Mouse (Mus musculus) bone marrow, adult 2 months (tissue): ENCODE data around the gene Zfp513. TPM values are rescaled to one million over a fixed set of nuclear protein-coding genes. Genes with fewer than 3 reads are reported as not detected.

Source experiments
- H3K27ac ChIP-seq: fragments of 200-500 bp; 2 replicates; pipeline ENCODE4 v1.5.1; 2012; ENCODE audit warnings: low read depth, mild to moderate bottlenecking, control low read depth, inconsistent platforms, low read length; ENCODE audit not compliant: control insufficient read depth, poor library complexity, insufficient read depth
- H3K4me1 ChIP-seq: fragments of 200-500 bp; 2 replicates; pipeline ENCODE4 v1.6.1; 2011; ENCODE audit warnings: low read length; ENCODE audit not compliant: control insufficient read depth, insufficient read depth
- H3K4me3 ChIP-seq: fragments of 200-500 bp; replicated peaks from 2 replicates; pipeline ENCODE3; 2011; ENCODE audit warnings: mild to moderate bottlenecking, low read depth, low read length, control low read depth; ENCODE audit not compliant: control insufficient read depth
- CTCF ChIP-seq: fragments of 200-500 bp; IDR thresholded peaks from 2 replicates; pipeline ENCODE4 v1.5.1; 2011; ENCODE audit warnings: low read length, control low read depth; ENCODE audit not compliant: control insufficient read depth, insufficient read depth
- POLR2A ChIP-seq: fragments of 200-500 bp; IDR thresholded peaks from 2 replicates; pipeline ENCODE4 v1.6.1; 2011; ENCODE audit warnings: low read depth, mild to moderate bottlenecking, control low read depth, low read length, borderline replicate concordance; ENCODE audit not compliant: control insufficient read depth
- WGBS: fragments of 180-500 bp; shearing (Covaris S2); methylation state at CpG from one replicate; pipeline ENCODE4 v1.1.7; 2018; 5-methylcytosine and 5-hydroxymethylcytosine counted together
- polyA plus RNA-seq: library from polyadenylated mRNA; stranded (reverse); fragments of >200 nt; gene quantifications from 2 replicates; pipeline ENCODE4 v1.2.4, GENCODE M21; 2011; ENCODE audit warnings: low replicate concordance; ENCODE audit not compliant: missing spikeins, insufficient read depth, insufficient read length

Gene Zfp513
- polyA plus RNA-seq, 1 experiment, result 54.0 TPM

DNA sequence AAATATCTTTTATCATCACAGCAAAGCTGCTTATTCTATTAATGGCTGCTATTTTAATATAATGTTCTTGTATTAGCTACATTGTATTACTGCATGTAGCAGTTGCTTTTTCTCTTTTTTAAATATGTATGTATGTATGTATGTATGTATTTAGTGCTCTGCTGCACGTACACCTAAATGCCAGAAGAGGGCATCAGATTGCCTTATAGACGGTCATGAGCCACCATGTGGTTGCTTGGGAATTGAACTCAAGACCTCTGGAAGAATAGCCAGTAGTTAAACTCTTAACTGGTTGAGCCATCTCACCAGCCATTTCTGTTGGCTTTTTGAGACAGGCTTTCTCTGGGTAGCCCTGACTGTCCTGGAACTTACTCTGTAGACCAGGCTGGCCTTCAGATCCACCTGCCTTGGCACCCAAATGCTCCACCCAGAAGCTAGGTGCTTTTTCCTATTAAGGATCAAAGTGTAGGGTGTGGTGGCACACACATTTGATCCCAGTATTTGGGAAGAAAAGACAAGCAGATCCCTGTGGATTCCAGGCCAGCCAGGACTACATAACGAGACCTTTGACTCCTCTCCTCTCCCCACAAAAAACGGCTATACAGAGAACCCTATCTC, 13.8 kb downstream of the Zfp513 start:
- TF ChIP-seq CTCF (0 out of 2 replicates have a peak, but pooled peaks have one; percentile 13), POLR2A (no peak)
- H3K4me1 ChIP-seq, result no peaks in the 10 kb centered on the region; the same call in 1 of the 2 replicates
- H3K4me3 ChIP-seq, result no peak overlapping the region
- no peak overlapping the region for H3K27ac ChIP-seq
- WGBS, result 71% methylated on average over 4 of the region's 4 CpGs

DNA sequence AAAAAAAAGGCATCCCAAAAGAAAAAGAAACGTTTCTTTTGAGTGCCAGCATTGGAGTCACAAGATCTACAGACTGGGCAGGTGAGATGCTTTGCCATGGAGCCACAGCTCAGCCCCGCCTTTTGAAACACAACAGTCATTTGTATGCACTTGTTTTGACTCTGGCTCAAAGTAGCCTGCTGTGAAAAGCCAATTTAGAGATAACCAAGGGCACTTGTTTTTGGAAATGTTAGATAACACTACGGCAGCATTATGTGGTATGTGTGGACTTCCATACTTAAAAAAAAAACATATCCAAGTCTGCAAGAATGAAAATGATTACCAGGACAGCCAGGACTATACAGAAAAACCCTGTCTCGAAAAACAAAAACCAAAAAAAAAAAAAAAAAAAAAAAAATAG, 18.4 kb downstream of the Zfp513 start:
- 44% methylated on average over 4 of the region's 4 CpGs for WGBS
- Histone ChIP-seq H3K27ac (no peak overlapping the region), H3K4me3 (no peak overlapping the region), H3K4me1 (no peaks in the 10 kb centered on the region)
- TF ChIP-seq CTCF, result no peak
- TF ChIP-seq POLR2A, result no peak

DNA sequence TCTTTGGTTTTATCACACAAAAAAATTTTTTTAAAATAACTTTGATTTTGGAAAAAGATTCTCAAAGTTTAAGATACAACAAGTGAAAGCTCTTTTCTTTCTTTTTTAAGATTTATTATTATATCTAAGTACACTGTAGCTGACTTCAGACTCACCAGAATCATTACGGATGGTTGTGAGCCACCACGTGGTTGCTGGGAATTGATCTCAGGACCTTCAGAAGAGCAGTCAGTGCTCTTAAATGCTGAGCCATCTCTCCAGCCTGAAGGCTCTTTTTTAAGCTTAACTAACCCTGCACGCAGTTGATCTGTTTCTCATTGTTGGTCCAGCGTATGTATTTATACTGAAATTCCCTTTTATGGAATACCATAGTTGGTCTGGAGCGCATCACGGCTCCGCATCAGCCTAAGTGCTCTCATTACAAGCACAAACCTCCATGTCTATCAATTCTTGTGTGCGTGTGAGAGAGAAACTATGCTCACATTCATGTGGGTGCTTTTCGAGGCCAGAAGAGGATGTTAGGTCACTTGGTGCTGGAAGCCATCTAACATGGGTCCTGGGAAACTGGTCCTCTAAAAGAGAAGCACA, 20.8 kb downstream of the Zfp513 start:
- 90% methylated on average over 9 of the region's 9 CpGs for WGBS
- no peak overlapping the region for H3K27ac ChIP-seq
- H3K4me3 ChIP-seq, result no peak overlapping the region
- TF ChIP-seq POLR2A, result no peak
- TF ChIP-seq CTCF, result no peak
- H3K4me1 ChIP-seq, result no peaks in the 10 kb centered on the region

DNA sequence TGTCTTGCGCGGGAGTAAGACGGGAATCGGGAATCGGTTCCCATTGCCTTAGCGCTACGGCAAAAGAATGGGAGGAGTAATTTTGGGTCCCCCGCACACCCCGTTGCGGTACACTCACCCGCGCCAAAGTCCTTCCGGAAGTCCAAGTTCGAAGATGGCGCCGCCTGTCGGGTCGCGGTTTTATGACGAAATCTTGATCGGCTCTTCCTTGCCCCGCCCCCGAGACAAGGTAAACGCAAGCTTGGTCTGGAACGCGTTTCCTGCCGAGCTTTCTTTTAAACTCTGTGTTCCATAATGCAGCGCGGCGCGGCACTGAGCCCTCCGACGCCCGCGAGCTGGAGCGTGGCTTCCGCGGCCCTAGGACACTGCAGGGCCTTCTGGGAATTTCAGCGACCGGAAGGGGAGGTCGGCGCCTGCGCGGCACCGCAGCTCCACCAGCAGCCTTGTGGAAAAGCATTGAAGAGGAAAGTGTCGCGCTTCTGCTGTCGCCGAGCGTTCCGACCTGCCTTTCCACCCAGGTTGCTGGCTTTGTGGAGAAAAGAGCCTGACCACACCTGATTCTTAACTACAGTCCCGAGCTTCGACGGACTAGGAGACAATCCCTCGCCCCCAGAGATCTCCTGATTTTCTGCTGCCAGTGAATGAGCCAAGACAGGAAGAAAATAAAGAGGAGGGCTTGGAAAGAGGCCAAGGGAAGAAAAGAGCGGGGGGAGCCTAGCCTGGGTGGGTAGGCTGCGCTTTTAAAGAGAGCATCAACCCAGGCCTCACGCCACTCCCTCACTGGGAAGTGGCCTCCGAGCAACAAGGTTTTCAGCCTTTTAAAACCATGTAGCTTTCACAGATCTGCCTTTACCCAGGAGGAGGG, 22.1 kb downstream of the Zfp513 start, which contains the start of the genes Gm29609 and Gtf3c2:
Gene Gm29609 (minus strand): TSS at position 146 of the 865 bp plus-strand sequence.
Gene Gtf3c2 (minus strand): TSS at position 379 of the 865 bp plus-strand sequence.
- under 1% methylated on average over 59 of the region's 59 CpGs for WGBS
- TF ChIP-seq POLR2A, result peak; percentile 82; the same call in 1 of the 2 replicates
- TF ChIP-seq CTCF, result no peak
- Histone ChIP-seq H3K27ac (peak within 1 kb of the TSS; percentile 92), H3K4me3 (peak within 1 kb of the TSS; percentile 95), H3K4me1 (no peaks in the 10 kb centered on the region)

DNA sequence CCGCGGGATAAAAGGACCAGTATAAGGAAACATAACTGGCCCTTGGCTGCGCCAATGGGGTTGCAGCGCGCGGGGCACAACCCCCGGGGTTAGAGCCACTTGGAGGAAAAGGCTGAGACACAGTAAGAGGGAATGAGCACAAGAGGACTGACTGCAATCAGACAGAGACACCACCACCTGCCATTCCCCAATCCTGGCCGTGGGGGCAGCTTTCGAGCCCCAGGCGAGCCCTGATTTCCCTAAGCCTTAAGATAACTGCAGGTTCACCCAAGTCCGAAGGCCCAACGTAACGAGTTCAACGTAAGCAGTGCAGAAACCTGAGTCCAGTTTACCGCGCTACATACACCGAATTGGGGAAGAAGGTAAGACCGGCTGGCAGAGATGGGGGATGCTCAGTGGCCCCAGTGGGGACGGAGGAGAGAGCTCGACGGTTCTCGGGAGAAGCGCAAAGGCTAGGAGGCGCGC, 22.8 kb downstream of the Zfp513 start:
- WGBS, result under 1% methylated on average over 25 of the region's 25 CpGs
- Histone ChIP-seq H3K4me1 (no peaks in the 10 kb centered on the region), H3K27ac (peak overlapping the region; percentile 92), H3K4me3 (peak overlapping the region; percentile 95)
- no peak for TF ChIP-seq CTCF
- TF ChIP-seq POLR2A, result peak; percentile 11; the same call in 1 of the 2 replicates

DNA sequence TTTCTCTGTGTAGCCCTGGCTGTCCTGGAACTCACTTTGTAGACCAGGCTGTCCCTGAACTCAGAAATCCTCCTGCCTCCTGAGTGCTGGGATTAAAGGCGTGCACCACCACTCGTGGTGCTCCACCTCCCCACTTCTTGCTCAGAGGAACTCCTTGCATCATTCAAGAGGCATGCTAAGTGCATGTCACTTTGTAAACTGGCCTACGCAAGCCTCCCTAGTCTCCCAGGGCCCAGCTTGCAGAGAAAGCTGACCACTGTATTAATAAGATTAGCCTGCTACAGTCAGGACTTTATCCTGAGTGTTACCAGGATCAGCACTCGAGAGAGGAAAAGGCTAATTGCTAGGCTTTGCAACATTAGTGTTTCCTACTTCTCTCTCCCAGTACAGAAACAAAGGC, 33.5 kb downstream of the Zfp513 start:
- Histone ChIP-seq H3K4me1 (no peaks in the 10 kb centered on the region), H3K4me3 (no peak overlapping the region), H3K27ac (no peak overlapping the region)
- WGBS, result 87% methylated on average over 4 of the region's 4 CpGs
- no peak for TF ChIP-seq POLR2A
- TF ChIP-seq CTCF, result no peak

DNA sequence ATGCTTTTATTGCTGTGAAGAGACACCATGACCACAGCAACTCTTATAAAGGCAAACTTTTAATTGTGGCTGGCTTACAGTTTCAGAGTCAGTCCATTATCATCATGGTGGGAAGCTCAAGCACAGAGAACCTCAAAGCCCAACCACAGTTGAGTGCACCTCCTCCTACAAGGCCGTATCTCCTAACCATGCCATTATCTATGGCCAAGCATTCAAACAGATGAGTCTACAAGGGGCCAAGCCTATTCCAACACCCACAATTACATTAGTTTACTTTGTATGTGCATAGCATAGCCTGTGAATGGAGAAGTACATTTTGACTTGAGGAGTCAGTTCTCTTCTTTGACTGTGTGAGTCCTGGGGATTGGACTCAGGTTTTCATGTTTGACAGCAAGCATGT, 37.2 kb downstream of the Zfp513 start:
- H3K4me1 ChIP-seq, result no peaks in the 10 kb centered on the region; the same call in 1 of the 2 replicates
- no peak overlapping the region for H3K4me3 ChIP-seq
- H3K27ac ChIP-seq, result no peak overlapping the region
- 73% methylated on average over 1 of the region's 1 CpGs for WGBS
- TF ChIP-seq CTCF, result no peak
- TF ChIP-seq POLR2A, result no peak

DNA sequence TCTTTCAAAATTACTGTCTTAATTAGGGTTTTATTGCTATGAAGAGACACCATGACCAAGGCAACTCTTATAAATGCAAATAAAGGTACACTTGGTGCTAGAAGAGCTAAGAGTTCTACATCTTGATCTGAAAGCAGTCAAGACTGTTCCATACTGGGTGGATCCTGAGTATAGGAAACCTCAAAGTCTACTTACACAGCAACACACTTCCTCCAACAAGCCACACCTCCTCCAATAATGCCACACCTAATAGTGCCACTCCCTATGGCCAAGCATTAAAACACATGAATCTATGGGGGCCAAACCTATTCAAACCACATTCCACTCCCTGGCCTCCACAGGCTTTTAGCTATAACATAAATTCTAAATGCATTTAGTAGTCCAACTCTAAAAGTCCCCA, 39.6 kb downstream of the Zfp513 start:
- TF ChIP-seq POLR2A (no peak), CTCF (no peak)
- H3K4me1 ChIP-seq, result no peaks in the 10 kb centered on the region; the same call in 1 of the 2 replicates
- H3K4me3 ChIP-seq, result no peak overlapping the region
- no peak overlapping the region for H3K27ac ChIP-seq
